Mouse (Mus musculus) c-Kit-positive CD71-positive TER-119-negative erythroid progenitor cells, embryonic 14.5 days (primary cell): ENCODE data around the gene Tbx19.
A peak's percentile ranks its signal among the peaks of the same experiment; 100 is the strongest.

ENCODE experiments used
- DNase-seq: peaks from one replicate; pipeline ENCODE4 v3.0.0-alpha.2; 2013; ENCODE audit warnings: low read depth

Tbx19 gene

GRCm38 (mm10) chr1:165160723-165161405, at the start of gene Tbx19:
Gene Tbx19, minus strand, starts transcription at chr1:165160773.
- DNase-seq = no peak

GRCm38 (mm10) chr1:165205591-165205990, 45.0 kb upstream of the Tbx19 start:
- DNase-seq = no peak

GRCm38 (mm10) chr1:165203488-165204035, 43.0 kb upstream of the Tbx19 start:
- no peak for DNase-seq

GRCm38 (mm10) chr1:165201445-165202012, 41.0 kb upstream of the Tbx19 start:
- DNase-seq = no peak

DNA sequence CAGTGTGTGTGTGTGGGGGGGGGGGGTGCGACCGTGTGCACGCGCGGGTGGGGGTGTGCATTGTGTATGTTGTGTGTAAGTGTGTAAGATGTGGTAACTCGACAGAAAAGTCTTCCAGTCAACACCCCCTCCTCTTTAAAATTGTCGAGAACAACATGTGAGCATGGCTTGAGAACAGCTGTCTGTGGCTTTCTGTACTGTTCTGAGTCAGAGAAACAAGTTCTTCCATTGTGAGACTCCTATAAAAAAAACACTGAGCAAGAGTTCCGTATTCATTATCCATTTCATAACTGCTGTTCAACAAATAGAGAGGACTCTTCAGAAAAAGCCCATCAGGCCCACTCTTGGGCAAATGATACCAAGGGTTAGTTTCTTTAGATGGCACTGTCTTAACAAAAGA, 40.2 kb upstream of the Tbx19 start:
- no peak for DNase-seq

DNA sequence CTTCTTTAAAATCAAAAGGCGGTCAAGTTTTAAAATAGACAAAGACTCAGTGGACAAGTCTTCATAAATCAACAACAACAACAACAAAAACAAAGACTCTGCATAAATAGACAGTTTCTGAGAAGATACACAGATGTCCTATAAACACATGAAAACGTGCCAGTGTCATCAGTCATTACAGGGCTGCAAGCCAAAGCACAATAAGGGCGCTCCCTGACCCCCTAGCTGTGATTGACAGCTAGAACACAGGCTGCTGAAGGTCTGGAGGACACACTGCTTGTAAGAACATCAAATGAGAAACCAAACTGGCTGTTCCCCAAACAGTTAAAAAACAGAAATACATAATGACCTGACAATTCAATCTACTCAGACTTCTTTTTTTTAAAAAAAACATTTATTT, 39.1 kb upstream of the Tbx19 start:
- no peak for DNase-seq

DNA sequence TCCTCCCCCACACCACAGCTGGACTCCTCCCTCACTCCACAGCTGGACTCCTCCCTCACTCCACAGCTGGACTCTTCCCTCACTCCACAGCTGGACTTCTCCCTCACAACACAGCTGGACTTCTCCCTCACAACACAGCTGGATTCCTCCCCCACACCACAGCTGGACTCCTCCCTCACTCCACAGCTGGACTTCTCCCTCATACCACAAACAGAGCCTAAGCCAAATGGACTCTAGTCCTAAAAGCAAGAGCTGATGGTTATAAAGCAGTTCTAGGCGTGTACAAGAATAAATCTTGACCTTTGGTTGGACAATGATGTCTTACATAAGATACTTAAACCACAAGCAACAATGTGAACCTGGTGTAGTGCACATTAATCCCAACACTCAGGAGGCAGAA, 38.4 kb upstream of the Tbx19 start:
- no peak for DNase-seq

DNA sequence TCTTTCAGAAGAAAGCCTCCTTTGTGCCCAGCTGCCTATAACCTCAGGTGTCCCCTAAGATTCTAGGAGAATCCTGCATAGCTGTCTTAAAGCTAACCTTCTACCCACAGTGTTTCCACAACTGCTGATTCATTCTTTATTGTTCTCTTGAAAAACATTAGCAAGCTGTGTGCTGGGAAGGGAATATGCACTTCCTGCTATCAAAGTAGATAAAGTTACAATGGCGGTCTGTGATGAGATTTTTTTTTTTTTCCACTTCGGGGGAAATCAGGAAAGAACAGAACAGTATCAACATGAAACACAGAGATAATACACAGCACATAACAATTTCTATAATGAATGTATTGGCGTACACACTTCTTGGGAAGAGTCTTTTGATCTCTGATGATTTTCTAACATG, 37.3 kb upstream of the Tbx19 start:
- no peak for DNase-seq

DNA sequence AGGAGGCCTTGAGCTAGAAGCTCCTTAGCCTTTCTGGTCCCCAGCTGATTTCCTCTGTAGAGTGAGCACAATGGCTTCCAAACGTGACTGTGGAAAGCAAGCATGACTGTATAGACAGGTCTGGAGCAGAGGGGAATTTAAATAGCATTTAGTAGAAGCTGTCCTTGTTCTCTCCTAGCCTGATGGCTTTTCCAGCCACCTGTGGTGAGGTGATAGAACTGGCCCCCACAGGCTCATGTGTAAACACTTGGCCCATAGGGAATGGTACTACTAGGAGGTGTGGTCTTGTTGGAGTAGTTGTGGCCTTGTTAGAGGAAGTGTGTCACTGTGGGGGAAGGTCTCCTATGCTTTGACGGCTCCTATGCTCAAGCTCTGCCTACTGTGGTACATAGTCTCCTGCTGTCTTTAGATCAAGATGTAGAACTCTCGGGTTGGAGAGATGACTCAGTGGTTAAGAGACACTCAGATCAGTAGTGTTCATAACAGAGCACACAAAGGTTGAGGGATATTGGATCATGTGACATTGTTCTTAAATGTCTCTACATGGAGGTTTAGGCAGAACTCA, 34.9 kb upstream of the Tbx19 start:
- DNase-seq = no peak

- DNase-seq = no peak
These were observed 34.1 kb upstream of the Tbx19 start for GRCm38 (mm10) chr1:165194662-165195013.

GRCm38 (mm10) chr1:165193880-165194661, 33.5 kb upstream of the Tbx19 start, which contains the start of gene Sft2d2:
Gene Sft2d2, minus strand, starts transcription at chr1:165194438.
- peak; percentile 90 for DNase-seq

- peak; percentile 29 for DNase-seq
These were observed 32.9 kb upstream of the Tbx19 start for GRCm38 (mm10) chr1:165193426-165193825.

DNA sequence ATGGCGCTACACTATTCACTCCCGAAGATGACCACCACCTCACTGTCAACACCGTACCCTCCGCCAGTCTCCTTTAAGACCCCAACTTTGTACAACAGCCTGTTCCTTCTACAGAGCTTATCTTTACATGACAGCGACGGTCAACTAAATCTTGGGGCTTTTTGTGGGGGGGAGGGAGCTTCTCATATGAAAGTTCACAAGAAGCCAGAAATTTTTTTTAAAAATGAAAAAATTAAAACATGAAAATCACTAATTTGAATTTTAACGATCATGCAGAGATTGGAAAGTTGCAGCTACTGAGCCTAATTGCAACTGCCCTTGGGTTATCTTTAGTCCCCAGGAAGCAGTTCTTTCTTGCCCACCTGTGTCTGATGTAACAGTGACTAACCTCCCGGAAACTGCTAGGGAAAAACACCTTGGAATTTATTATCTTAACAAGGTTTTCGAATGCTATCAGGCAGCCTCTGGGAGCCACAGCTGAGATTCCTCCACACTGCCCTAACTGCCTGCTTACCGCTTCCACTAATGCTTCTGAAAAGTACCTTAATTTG, 32.2 kb upstream of the Tbx19 start:
- no peak for DNase-seq

DNA sequence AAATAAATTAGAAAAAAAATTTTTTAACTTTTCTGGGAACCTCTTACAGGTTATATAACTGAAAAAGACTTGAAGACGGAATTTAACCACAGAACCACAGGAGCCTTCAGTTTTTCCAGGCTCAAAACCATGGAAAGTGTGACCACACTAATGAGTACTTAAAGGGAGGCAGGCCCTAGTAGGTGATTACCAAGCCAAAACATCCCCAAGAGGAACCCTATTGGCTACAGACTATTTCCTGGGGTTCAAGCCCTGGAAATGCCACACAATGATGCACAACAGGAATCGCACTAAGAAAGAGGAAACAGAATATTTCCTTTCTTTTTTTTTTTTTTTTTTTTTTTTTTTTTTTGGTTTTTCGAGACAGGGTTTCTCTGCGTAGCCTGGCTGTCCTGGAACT, 31.5 kb upstream of the Tbx19 start:
- no peak for DNase-seq

DNA sequence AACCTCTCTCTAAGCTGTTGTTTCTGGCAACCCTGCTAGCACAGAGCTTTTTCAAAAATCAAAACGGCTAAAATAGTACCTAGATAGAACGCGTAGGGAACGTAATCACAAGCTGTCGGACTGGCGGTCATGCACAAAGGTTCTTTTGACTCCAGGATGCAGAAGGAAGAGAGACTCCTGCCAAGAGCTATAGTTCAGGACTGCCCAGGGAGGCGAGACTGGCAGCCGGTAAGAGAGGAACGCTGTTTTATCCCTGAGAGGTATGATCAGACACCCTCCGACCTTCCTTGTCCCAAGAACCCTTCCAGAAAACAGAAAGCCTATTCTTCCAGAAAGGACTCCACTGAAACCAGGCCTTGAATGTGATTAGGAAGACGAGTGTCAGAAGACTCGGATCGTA, 31.0 kb upstream of the Tbx19 start:
- no peak for DNase-seq

- DNase-seq = no peak
These were observed 30.1 kb upstream of the Tbx19 start for GRCm38 (mm10) chr1:165190571-165191273.

GRCm38 (mm10) chr1:165190068-165190467, 29.5 kb upstream of the Tbx19 start:
- DNase-seq = no peak

GRCm38 (mm10) chr1:165188806-165189580, 28.4 kb upstream of the Tbx19 start:
- no peak for DNase-seq

DNA sequence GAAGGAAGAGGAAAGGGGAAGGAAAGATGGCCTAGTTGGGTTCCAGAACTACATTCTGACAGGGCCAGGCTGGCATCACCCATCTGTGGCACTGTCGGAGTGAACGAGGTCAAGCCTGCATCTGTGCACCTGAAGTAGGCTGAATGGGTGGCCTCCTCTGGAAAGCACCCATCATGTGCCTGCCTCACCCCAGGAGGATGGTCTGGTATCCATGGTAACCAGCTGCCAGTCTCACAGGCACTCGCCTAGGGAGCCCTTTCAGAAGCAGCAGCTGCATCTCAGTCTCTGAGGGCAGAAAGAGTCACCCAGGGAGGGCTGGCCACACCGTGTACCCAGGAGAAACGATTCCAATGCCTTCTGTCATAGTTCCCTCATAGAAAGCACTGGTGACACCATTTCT, 26.8 kb upstream of the Tbx19 start:
- no peak for DNase-seq

DNA sequence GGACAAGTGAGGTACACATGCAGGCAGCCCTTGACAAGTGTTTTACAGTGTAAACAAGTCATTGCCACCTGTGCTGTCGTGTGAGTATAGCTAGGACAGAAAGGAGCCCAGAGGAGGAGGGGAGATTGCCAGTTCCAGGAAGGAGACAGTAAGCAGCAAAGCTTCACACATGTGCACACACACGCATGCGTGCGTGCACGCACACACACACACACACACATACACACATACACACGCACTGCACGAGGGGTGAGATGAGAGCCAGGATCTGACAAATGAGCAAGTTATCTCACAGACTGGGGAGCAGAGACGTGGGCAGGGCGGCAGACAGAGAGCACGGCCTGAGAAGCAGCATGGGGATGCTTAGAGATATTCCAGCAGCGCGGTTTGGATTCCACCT, 25.9 kb upstream of the Tbx19 start:
- DNase-seq = no peak

- no peak for DNase-seq
These were observed 24.5 kb upstream of the Tbx19 start for GRCm38 (mm10) chr1:165185116-165185515.
